Mouse (Mus musculus) stomach, embryonic 15.5 days (tissue): ENCODE results near the gene Leng1. TPM values are rescaled to one million over a fixed set of nuclear protein-coding genes. Genes with fewer than 3 reads are reported as not detected.
"Not testable (repeated sequence)": the region's sequence is repeated elsewhere in the genome, so short reads cannot be mapped to it uniquely, and the experiment has no call there.

ENCODE experiments used
- ATAC-seq: fragments of 200-750 bp; cut with Nextera tagmentation; 2 replicates; pipeline ENCODE4 v1.8.0; 2017; ENCODE audit warnings: low read depth, moderate number of reproducible peaks, moderate TSS enrichment; ENCODE audit not compliant: insufficient read depth, low FRiP score
- H3K27ac ChIP-seq: fragments of 300-500 bp; sonication (generic); 2 replicates; pipeline ENCODE4 v1.5.1; 2015; ENCODE audit warnings: mild to moderate bottlenecking, inconsistent platforms
- H3K27me3 ChIP-seq: fragments of 300-500 bp; sonication (generic); replicated peaks from 2 replicates; pipeline ENCODE4 v1.6.1; 2015; ENCODE audit warnings: inconsistent platforms
- H3K36me3 ChIP-seq: fragments of 300-500 bp; sonication (generic); 2 replicates; pipeline ENCODE4 v1.6.1; 2015; ENCODE audit warnings: inconsistent platforms
- H3K4me1 ChIP-seq: fragments of 300-500 bp; sonication (generic); 2 replicates; pipeline ENCODE4 v1.6.1; 2015; ENCODE audit warnings: inconsistent platforms
- H3K4me2 ChIP-seq: fragments of 300-500 bp; sonication (generic); 2 replicates; pipeline ENCODE4 v1.6.1; 2015; ENCODE audit warnings: mild to moderate bottlenecking, inconsistent platforms
- H3K4me3 ChIP-seq: fragments of 300-500 bp; sonication (generic); replicated peaks from 2 replicates; pipeline ENCODE4 v1.5.1; 2015; ENCODE audit warnings: inconsistent platforms
- H3K9ac ChIP-seq: fragments of 300-500 bp; sonication (generic); 2 replicates; pipeline ENCODE4 v1.6.1; 2015; ENCODE audit warnings: inconsistent platforms
- H3K9me3 ChIP-seq: fragments of 300-500 bp; sonication (generic); 2 replicates; pipeline ENCODE4 v1.6.1; 2016; ENCODE audit warnings: inconsistent platforms
- WGBS: fragments of 180-500 bp; shearing (Covaris S2); methylation state at CpG from one replicate; pipeline ENCODE4 v1.1.7; 2015; 5-methylcytosine and 5-hydroxymethylcytosine counted together
- polyA plus RNA-seq: library from polyadenylated mRNA; unstranded; fragments of >200 nt; fragmentation: Nextera tagmentation; extraction: Ambion mirVana; gene quantifications from 2 replicates; pipeline ENCODE4 v1.2.1, GENCODE M21; 2015

Leng1 gene
- polyA plus RNA-seq, result 17.7 and 18.3 TPM in 2 replicates

- H3K27me3 ChIP-seq, result no peaks in the 10 kb centered on the region
- peak within 1 kb of the TSS; percentile 92 for H3K27ac ChIP-seq
- H3K9me3 ChIP-seq, result no peaks in the 10 kb centered on the region
- peaks cover 12% of the 10 kb centered on the region for H3K4me1 ChIP-seq
- peak within 1 kb of the TSS; percentile 69 for H3K4me3 ChIP-seq
- peak; percentile 99 for ATAC-seq
- peak within 1 kb of the TSS; percentile 55 for H3K4me2 ChIP-seq
- peak within 1 kb of the TSS; percentile 84; the same call in 1 of the 2 replicates for H3K9ac ChIP-seq
- WGBS, result 3% methylated on average over 45 of the region's 45 CpGs
- peaks cover 24% of the 10 kb centered on the region for H3K36me3 ChIP-seq
Measured at GRCm38 (mm10) chr7:3665215-3666114, at the start of gene Leng1. TSS of gene Leng1 (minus strand) at chr7:3665840.

GRCm38 (mm10) chr7:3715249-3715648 is 49.6 kb upstream of the Leng1 start:
- H3K27ac ChIP-seq, result no peak overlapping the region
- 0 out of 2 replicates have a peak, but pooled peaks cover 2% of the 10 kb centered on the region for H3K4me1 ChIP-seq
- no peak overlapping the region for H3K4me2 ChIP-seq
- no peaks in the 10 kb centered on the region for H3K36me3 ChIP-seq
- no peak overlapping the region for H3K4me3 ChIP-seq
- ATAC-seq, result no peak
- no peaks in the 10 kb centered on the region for H3K27me3 ChIP-seq
- H3K9ac ChIP-seq, result no peak overlapping the region
- WGBS, result 28% methylated on average over 1 of the region's 1 CpGs
- H3K9me3 ChIP-seq, result no peaks in the 10 kb centered on the region

GRCm38 (mm10) chr7:3712264-3712942 is 46.8 kb upstream of the Leng1 start:
- WGBS, result 29% methylated on average over 5 of the region's 5 CpGs
- Histone ChIP-seq H3K4me2 (no peak overlapping the region), H3K36me3 (no peaks in the 10 kb centered on the region), H3K27ac (no peak overlapping the region), H3K9ac (no peak overlapping the region), H3K4me3 (no peak overlapping the region), H3K4me1 (0 out of 2 replicates have a peak, but pooled peaks cover 2% of the 10 kb centered on the region), H3K9me3 (no peaks in the 10 kb centered on the region), H3K27me3 (no peaks in the 10 kb centered on the region)
- ATAC-seq, result no peak

- no peaks in the 10 kb centered on the region for H3K27me3 ChIP-seq
- no peak overlapping the region for H3K27ac ChIP-seq
- H3K4me2 ChIP-seq, result no peak overlapping the region
- H3K4me3 ChIP-seq, result no peak overlapping the region
- no peaks in the 10 kb centered on the region for H3K9me3 ChIP-seq
- 78% methylated on average over 1 of the region's 1 CpGs for WGBS
- H3K36me3 ChIP-seq, result peaks cover 8% of the 10 kb centered on the region
- H3K4me1 ChIP-seq, result peaks cover 14% of the 10 kb centered on the region
- ATAC-seq, result no peak
- no peak overlapping the region for H3K9ac ChIP-seq
Measured at GRCm38 (mm10) chr7:3709000-3709399, 43.4 kb upstream of the Leng1 start.

- WGBS, result 32% methylated on average over 5 of the region's 5 CpGs
- H3K4me3 ChIP-seq, H3K4me2 ChIP-seq, H3K9me3 ChIP-seq, H3K36me3 ChIP-seq, H3K9ac ChIP-seq, H3K27ac ChIP-seq, H3K27me3 ChIP-seq, ATAC-seq: not testable (repeated sequence)
- peaks cover 14% of the 10 kb centered on the region for H3K4me1 ChIP-seq
Measured at GRCm38 (mm10) chr7:3708447-3708980, 42.9 kb upstream of the Leng1 start.

- H3K9ac ChIP-seq, result no peak overlapping the region
- 43% methylated on average over 7 of the region's 7 CpGs for WGBS
- H3K27me3 ChIP-seq, result no peaks in the 10 kb centered on the region
- 0 out of 2 replicates have a peak overlapping the region, but pooled peaks have one; percentile 5 for H3K27ac ChIP-seq
- no peak for ATAC-seq
- peaks cover 14% of the 10 kb centered on the region for H3K4me1 ChIP-seq
- H3K9me3 ChIP-seq, result no peaks in the 10 kb centered on the region
- H3K4me3 ChIP-seq, result no peak overlapping the region
- H3K4me2 ChIP-seq, result no peak overlapping the region
- H3K36me3 ChIP-seq, result peaks cover 8% of the 10 kb centered on the region
Measured at GRCm38 (mm10) chr7:3707568-3708413, 42.2 kb upstream of the Leng1 start.

- H3K27ac ChIP-seq, result 0 out of 2 replicates have a peak overlapping the region, but pooled peaks have one; percentile 16
- H3K9me3 ChIP-seq, result no peaks in the 10 kb centered on the region
- 59% methylated on average over 4 of the region's 4 CpGs for WGBS
Measured at GRCm38 (mm10) chr7:3707027-3707426, 41.4 kb upstream of the Leng1 start.

GRCm38 (mm10) chr7:3706343-3706934 is 40.8 kb upstream of the Leng1 start:
- H3K9me3 ChIP-seq, result no peaks in the 10 kb centered on the region
- WGBS, result 47% methylated on average over 11 of the region's 11 CpGs
- no peak for ATAC-seq
- 0 out of 2 replicates have a peak overlapping the region, but pooled peaks have one; percentile 80 for H3K9ac ChIP-seq
- peak overlapping the region; percentile 75 for H3K4me3 ChIP-seq
- H3K36me3 ChIP-seq, result peaks cover 8% of the 10 kb centered on the region
- H3K27ac ChIP-seq, result peak overlapping the region; percentile 65; the same call in 1 of the 2 replicates
- peak overlapping the region; percentile 69 for H3K4me2 ChIP-seq
- peaks cover 12% of the 10 kb centered on the region for H3K4me1 ChIP-seq
- no peaks in the 10 kb centered on the region for H3K27me3 ChIP-seq

More at GRCm38 (mm10) chr7:3707027-3707426, 41.4 kb upstream of the Leng1 start:
- Histone ChIP-seq H3K9ac (no peak overlapping the region), H3K4me2 (0 out of 2 replicates have a peak overlapping the region, but pooled peaks have one; percentile 69), H3K27me3 (no peaks in the 10 kb centered on the region), H3K4me1 (peaks cover 12% of the 10 kb centered on the region), H3K4me3 (no peak overlapping the region), H3K36me3 (peaks cover 8% of the 10 kb centered on the region)
- ATAC-seq, result no peak

- ATAC-seq, result no peak
- peaks cover 10% of the 10 kb centered on the region for H3K36me3 ChIP-seq
- H3K4me2 ChIP-seq, result peak overlapping the region; percentile 69
- WGBS, result 21% methylated on average over 6 of the region's 6 CpGs
- no peaks in the 10 kb centered on the region for H3K9me3 ChIP-seq
- peaks cover 12% of the 10 kb centered on the region for H3K4me1 ChIP-seq
- H3K27ac ChIP-seq, result peak overlapping the region; percentile 65; the same call in 1 of the 2 replicates
- H3K4me3 ChIP-seq, result peak overlapping the region; percentile 75
- H3K27me3 ChIP-seq, result no peaks in the 10 kb centered on the region
- peak overlapping the region; percentile 80; the same call in 1 of the 2 replicates for H3K9ac ChIP-seq
Measured at GRCm38 (mm10) chr7:3705911-3706310, 40.3 kb upstream of the Leng1 start.

GRCm38 (mm10) chr7:3705461-3705860 is 39.8 kb upstream of the Leng1 start:
- not testable (repeated sequence) for ATAC-seq, H3K9me3 ChIP-seq, H3K27me3 ChIP-seq
- peak overlapping the region; percentile 93; the same call in 1 of the 2 replicates for H3K27ac ChIP-seq
- peaks cover 12% of the 10 kb centered on the region for H3K4me1 ChIP-seq
- peak overlapping the region; percentile 75 for H3K4me3 ChIP-seq
- H3K9ac ChIP-seq, result peak overlapping the region; percentile 80; the same call in 1 of the 2 replicates
- H3K36me3 ChIP-seq, result peaks cover 12% of the 10 kb centered on the region
- WGBS, result 3% methylated on average over 7 of the region's 7 CpGs
- peak overlapping the region; percentile 69 for H3K4me2 ChIP-seq
